Mouse (Mus musculus) cortical plate, adult 2 months (tissue): ENCODE results near the gene Dnajc12. TPM values are rescaled to one million over a fixed set of nuclear protein-coding genes. Genes with fewer than 3 reads are reported as not detected.
"Not testable (repeated sequence)": the region's sequence is repeated elsewhere in the genome, so short reads cannot be mapped to it uniquely, and the experiment has no call there.

ENCODE experiments used
- H3K27ac ChIP-seq: fragments of 200-500 bp; 2 replicates; pipeline ENCODE4 v1.5.1; 2012; ENCODE audit warnings: low read length, control low read depth, inconsistent platforms; ENCODE audit not compliant: insufficient read depth
- H3K4me1 ChIP-seq: fragments of 200-500 bp; 2 replicates; pipeline ENCODE4 v1.6.1; 2011; ENCODE audit warnings: low read length; ENCODE audit not compliant: control insufficient read depth, insufficient read depth
- H3K4me3 ChIP-seq: fragments of 200-500 bp; 2 replicates; pipeline ENCODE4 v1.5.1; 2011; ENCODE audit warnings: mild to moderate bottlenecking, low read length, control low read depth; ENCODE audit not compliant: insufficient read depth
- CTCF ChIP-seq: fragments of 200-500 bp; IDR thresholded peaks from 2 replicates; pipeline ENCODE4 v1.5.1; 2011; ENCODE audit warnings: mild to moderate bottlenecking, control low read depth, low read length; ENCODE audit not compliant: insufficient read depth; ENCODE audit errors: extremely low read depth
- POLR2A ChIP-seq: fragments of 200-500 bp; IDR thresholded peaks from 2 replicates; pipeline ENCODE4 v1.6.1; 2011; ENCODE audit warnings: mild to moderate bottlenecking, low read length, control low read depth; ENCODE audit not compliant: insufficient read depth; ENCODE audit errors: extremely low read depth
- polyA plus RNA-seq: library from polyadenylated mRNA; depleted of rRNA; stranded (reverse); fragments of >200 nt; gene quantifications from 2 replicates; pipeline ENCODE4 v1.2.3, GENCODE M21; 2012

The Dnajc12 gene
- polyA plus RNA-seq, 1 experiment = 17.8 TPM

DNA sequence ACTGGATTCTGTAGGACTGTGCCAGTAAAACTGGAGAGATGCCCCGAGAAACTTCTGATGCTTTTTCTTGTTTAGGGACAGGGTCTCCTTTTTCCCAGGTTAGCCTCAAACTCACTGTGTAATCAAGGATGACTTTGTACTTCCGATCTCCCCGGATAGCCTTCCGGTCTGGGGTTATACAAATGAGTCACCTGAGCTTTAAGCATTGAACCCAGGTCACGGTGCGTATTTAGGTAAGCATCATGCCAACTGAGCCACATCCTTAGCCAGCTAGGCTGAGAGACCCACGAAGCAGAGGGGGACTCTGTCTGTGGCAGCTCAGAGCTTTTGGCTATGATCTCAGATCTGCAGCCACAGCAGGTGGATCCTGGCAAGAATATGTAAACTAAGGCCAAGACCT, 31.6 kb upstream of the Dnajc12 start:
- no peak overlapping the region for H3K4me3 ChIP-seq
- no peak for TF ChIP-seq CTCF
- TF ChIP-seq POLR2A = no peak
- H3K27ac ChIP-seq = no peak overlapping the region
- H3K4me1 ChIP-seq = 0 out of 2 replicates have a peak, but pooled peaks cover 1% of the 10 kb centered on the region

DNA sequence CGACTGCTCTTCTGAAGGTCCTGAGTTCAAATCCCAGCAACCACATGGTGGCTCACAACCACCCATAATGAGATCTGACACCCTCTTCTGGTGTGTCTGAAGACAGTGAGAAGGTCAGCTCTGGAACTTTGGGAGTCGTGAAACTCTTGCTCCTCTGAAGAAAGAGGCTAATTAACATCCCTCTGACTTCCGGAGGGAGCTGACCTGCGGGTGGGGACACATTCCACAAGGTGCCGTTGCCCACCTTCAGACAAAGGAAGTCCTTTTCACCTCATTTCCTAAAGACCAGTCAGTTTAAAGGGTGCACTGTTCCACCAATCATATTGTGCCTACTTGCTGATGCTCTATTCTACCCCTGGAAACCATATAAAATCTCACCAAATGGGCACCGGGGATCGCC, 31.1 kb upstream of the Dnajc12 start:
- not testable (repeated sequence) for H3K4me1 ChIP-seq, H3K4me3 ChIP-seq, H3K27ac ChIP-seq

GRCm38 (mm10) chr10:63352111-63352510, 30.1 kb upstream of the Dnajc12 start:
- 0 out of 2 replicates have a peak, but pooled peaks cover 1% of the 10 kb centered on the region for H3K4me1 ChIP-seq
- TF ChIP-seq POLR2A (no peak), CTCF (no peak)
- no peak overlapping the region for H3K4me3 ChIP-seq
- no peak overlapping the region for H3K27ac ChIP-seq

DNA sequence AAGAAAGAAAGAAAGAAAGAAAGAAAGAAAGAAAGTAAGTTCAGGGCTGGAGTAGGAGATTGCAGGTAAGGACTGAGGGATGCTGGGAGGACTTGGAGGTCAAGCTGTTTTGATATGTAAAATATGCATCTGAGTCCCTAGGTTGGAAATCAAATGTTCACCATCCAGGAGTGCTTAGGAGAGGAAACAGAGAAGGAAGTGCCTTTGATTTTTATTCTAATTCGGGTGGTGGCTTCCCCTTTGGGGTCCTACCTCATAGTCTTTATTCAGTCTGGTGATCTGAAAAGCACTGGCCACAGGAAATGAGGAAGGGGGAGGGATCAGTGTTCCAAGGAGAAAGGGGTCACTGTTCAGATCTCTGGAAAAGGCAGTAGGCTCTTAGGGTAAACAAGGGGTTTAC, 21.7 kb upstream of the Dnajc12 start:
- H3K27ac ChIP-seq = no peak overlapping the region
- TF ChIP-seq POLR2A (no peak), CTCF (no peak)
- H3K4me3 ChIP-seq = no peak overlapping the region
- H3K4me1 ChIP-seq = no peaks in the 10 kb centered on the region

GRCm38 (mm10) chr10:63365918-63366455, 16.3 kb upstream of the Dnajc12 start:
- Histone ChIP-seq H3K4me3 (no peak overlapping the region), H3K27ac (no peak overlapping the region), H3K4me1 (no peaks in the 10 kb centered on the region)
- TF ChIP-seq POLR2A (no peak), CTCF (no peak)

GRCm38 (mm10) chr10:63367386-63367785, 14.9 kb upstream of the Dnajc12 start:
- H3K4me1 ChIP-seq = no peaks in the 10 kb centered on the region
- H3K27ac ChIP-seq = no peak overlapping the region
- H3K4me3 ChIP-seq = no peak overlapping the region
- no peak for TF ChIP-seq CTCF
- TF ChIP-seq POLR2A = no peak

GRCm38 (mm10) chr10:63368041-63368440, 14.2 kb upstream of the Dnajc12 start:
- Histone ChIP-seq H3K4me3 (no peak overlapping the region), H3K27ac (no peak overlapping the region), H3K4me1 (no peaks in the 10 kb centered on the region)
- TF ChIP-seq CTCF (no peak), POLR2A (no peak)

- H3K4me3 ChIP-seq = no peak overlapping the region
- TF ChIP-seq CTCF = no peak
- TF ChIP-seq POLR2A = no peak
- H3K27ac ChIP-seq = no peak overlapping the region
- H3K4me1 ChIP-seq = no peaks in the 10 kb centered on the region
Observed at GRCm38 (mm10) chr10:63376303-63376702, 5.9 kb upstream of the Dnajc12 start.

DNA sequence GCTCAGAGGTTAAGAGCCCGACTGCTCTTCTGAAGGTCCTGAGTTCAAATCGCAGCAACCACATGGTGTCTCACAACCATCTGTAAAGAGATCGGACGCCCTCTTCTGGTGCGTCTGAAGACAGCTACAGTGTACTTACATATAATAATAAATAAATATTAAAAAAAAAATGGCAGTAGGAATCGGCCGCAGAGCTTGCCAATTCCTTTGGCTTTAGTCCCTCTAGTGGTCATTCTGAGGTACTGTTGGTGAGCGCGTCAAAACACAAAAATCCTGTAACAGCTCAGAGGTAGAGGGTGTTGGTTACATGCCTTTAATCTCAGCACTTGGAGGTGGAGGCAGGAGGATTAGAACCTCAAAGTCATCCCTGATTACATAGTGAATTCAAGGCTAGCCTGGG, 4.8 kb upstream of the Dnajc12 start:
- H3K4me1 ChIP-seq = no peaks in the 10 kb centered on the region
- H3K27ac ChIP-seq = no peak overlapping the region
- no peak overlapping the region for H3K4me3 ChIP-seq
- TF ChIP-seq POLR2A (no peak), CTCF (peak; percentile 66)

DNA sequence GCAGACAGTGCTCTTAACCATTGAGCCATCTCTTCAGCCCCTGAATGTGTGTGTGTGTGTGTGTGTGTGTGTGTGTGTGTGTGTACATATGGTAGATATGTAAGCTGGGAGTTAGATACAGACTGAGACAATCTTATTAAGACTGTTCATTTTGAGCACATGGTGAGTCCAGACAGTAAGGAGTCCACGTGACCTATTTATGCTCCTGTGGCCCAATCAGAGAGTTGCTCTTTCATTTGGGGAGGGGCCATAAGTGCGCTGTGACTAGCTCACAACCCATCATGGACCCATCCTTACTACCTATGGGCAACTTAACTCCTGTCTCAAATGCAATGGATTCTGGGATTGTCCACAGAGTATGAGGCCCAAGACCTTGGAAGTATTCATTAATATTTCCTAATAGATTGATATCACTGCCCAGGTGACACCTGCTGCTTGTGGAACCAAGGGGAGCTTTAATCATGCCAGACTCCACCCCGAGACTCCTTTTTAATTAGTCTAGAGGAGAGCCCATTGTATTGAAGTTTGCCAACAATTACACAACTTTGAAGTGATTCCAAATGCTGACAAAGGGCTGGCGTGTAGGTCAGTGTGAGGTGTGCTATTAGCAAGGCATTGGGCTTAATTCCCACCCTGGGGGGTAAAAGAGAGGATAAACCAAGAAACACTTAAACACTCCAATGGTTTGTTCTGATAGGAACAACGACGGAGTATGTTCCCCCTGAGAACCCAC, 3.1 kb upstream of the Dnajc12 start:
- TF ChIP-seq CTCF = no peak
- TF ChIP-seq POLR2A = no peak
- no peaks in the 10 kb centered on the region for H3K4me1 ChIP-seq
- H3K27ac ChIP-seq = no peak overlapping the region
- H3K4me3 ChIP-seq = no peak overlapping the region
